Mouse (Mus musculus): Measurements from ENCODE around the gene Disp3.

The Disp3 gene

GRCm38 (mm10) chr4:148288055-148288549 is 337 bp upstream of the Disp3 start:
- DNase-seq = peak; percentile 93

GRCm38 (mm10) chr4:148287041-148287440 is 724 bp downstream of the Disp3 start:
- no peak for DNase-seq

- DNase-seq = no peak
These were observed 1.3 kb downstream of the Disp3 start for GRCm38 (mm10) chr4:148286226-148287031.

GRCm38 (mm10) chr4:148284219-148284618 is 3.5 kb downstream of the Disp3 start:
- DNase-seq = no peak

- no peak for DNase-seq
These were observed 10.8 kb downstream of the Disp3 start for GRCm38 (mm10) chr4:148276816-148277491.

- no peak for DNase-seq
These were observed 13.1 kb downstream of the Disp3 start for GRCm38 (mm10) chr4:148274671-148275070.

- no peak for DNase-seq
These were observed 14.5 kb downstream of the Disp3 start for GRCm38 (mm10) chr4:148273229-148273628.

GRCm38 (mm10) chr4:148271656-148272055 is 16.1 kb downstream of the Disp3 start:
- no peak for DNase-seq

- DNase-seq = no peak
These were observed 20.7 kb downstream of the Disp3 start for GRCm38 (mm10) chr4:148266973-148267507.

- DNase-seq = no peak
These were observed 27.8 kb downstream of the Disp3 start for GRCm38 (mm10) chr4:148259941-148260340.

- DNase-seq = no peak
These were observed 38.4 kb downstream of the Disp3 start for GRCm38 (mm10) chr4:148249341-148249740.

- DNase-seq = peak; percentile 80
These were observed 47.4 kb downstream of the Disp3 start for GRCm38 (mm10) chr4:148240387-148240786.

GRCm38 (mm10) chr4:148239474-148240130 is 48.2 kb downstream of the Disp3 start:
- DNase-seq = peak; percentile 55

GRCm38 (mm10) chr4:148238919-148239318 is 48.8 kb downstream of the Disp3 start:
- no peak for DNase-seq

GRCm38 (mm10) chr4:148238218-148238617 is 49.5 kb downstream of the Disp3 start:
- DNase-seq = no peak

GRCm38 (mm10) chr4:148236664-148237063 is 51.1 kb downstream of the Disp3 start:
- no peak for DNase-seq

GRCm38 (mm10) chr4:148233061-148233460 is 54.7 kb downstream of the Disp3 start:
- no peak for DNase-seq

- no peak for DNase-seq
These were observed 55.1 kb downstream of the Disp3 start for GRCm38 (mm10) chr4:148232615-148233014.

- no peak for DNase-seq
These were observed 55.6 kb downstream of the Disp3 start for GRCm38 (mm10) chr4:148232124-148232523.

- DNase-seq = no peak
These were observed 58.1 kb downstream of the Disp3 start for GRCm38 (mm10) chr4:148229646-148230045.

GRCm38 (mm10) chr4:148222983-148223382 is 64.8 kb downstream of the Disp3 start:
- no peak for DNase-seq

- no peak for DNase-seq
These were observed 67.1 kb downstream of the Disp3 start for GRCm38 (mm10) chr4:148220656-148221055.

- no peak for DNase-seq
These were observed 69.5 kb downstream of the Disp3 start for GRCm38 (mm10) chr4:148218238-148218637.

Data from layer of hippocampus, adult 9-11 months (tissue).